Mouse (Mus musculus): ENCODE results near the gene Prox1. TPM values are rescaled to one million over a fixed set of nuclear protein-coding genes. Genes with fewer than 3 reads are reported as not detected.

Gene Prox1
- polyA plus RNA-seq, 1 experiment from 2014 or later = 9.7 TPM

- no peak overlapping the region for H3K9ac ChIP-seq (replicated peaks)
- H3K9me3 ChIP-seq = peaks cover 17% of the 10 kb centered on the region; the same call in 1 of the 2 replicates
- H3K27ac ChIP-seq = no peak overlapping the region
- no peaks in the 10 kb centered on the region for H3K27me3 ChIP-seq
- no peak for ATAC-seq
- no peak overlapping the region for H3K4me3 ChIP-seq (replicated peaks)
- WGBS = 59% methylated on average over 6 of the region's 6 CpGs
- 0 out of 2 replicates have a peak, but pooled peaks cover 3% of the 10 kb centered on the region for H3K36me3 ChIP-seq
- H3K4me1 ChIP-seq (replicated peaks) = no peaks in the 10 kb centered on the region
- H3K4me2 ChIP-seq (replicated peaks) = no peak overlapping the region
Measured at GRCm38 (mm10) chr1:190111741-190112140, 58.8 kb downstream of the Prox1 start.

- Histone ChIP-seq H3K9me3 (0 out of 2 replicates have a peak, but pooled peaks cover 8% of the 10 kb centered on the region), H3K4me2 (replicated peaks) (no peak overlapping the region), H3K9ac (replicated peaks) (no peak overlapping the region), H3K27ac (no peak overlapping the region), H3K36me3 (no peaks in the 10 kb centered on the region), H3K4me3 (replicated peaks) (no peak overlapping the region), H3K4me1 (replicated peaks) (no peaks in the 10 kb centered on the region), H3K27me3 (no peaks in the 10 kb centered on the region)
- ATAC-seq = no peak
- 100% methylated on average over 1 of the region's 1 CpGs for WGBS
Measured at GRCm38 (mm10) chr1:190107587-190107986, 62.9 kb downstream of the Prox1 start.

GRCm38 (mm10) chr1:190106674-190107420 lies 63.7 kb downstream of the Prox1 start:
- ATAC-seq = no peak
- H3K36me3 ChIP-seq = no peaks in the 10 kb centered on the region
- no peak overlapping the region for H3K27ac ChIP-seq
- H3K4me3 ChIP-seq (replicated peaks) = no peak overlapping the region
- no peak overlapping the region for H3K4me2 ChIP-seq (replicated peaks)
- H3K27me3 ChIP-seq = no peaks in the 10 kb centered on the region
- no peak overlapping the region for H3K9ac ChIP-seq (replicated peaks)
- H3K4me1 ChIP-seq (replicated peaks) = no peaks in the 10 kb centered on the region
- H3K9me3 ChIP-seq = 0 out of 2 replicates have a peak, but pooled peaks cover 8% of the 10 kb centered on the region
- WGBS = 87% methylated on average over 16 of the region's 16 CpGs

GRCm38 (mm10) chr1:190106060-190106459 lies 64.5 kb downstream of the Prox1 start:
- H3K36me3 ChIP-seq = no peaks in the 10 kb centered on the region
- no peak overlapping the region for H3K4me2 ChIP-seq (replicated peaks)
- H3K4me1 ChIP-seq (replicated peaks) = no peaks in the 10 kb centered on the region
- H3K9ac ChIP-seq (replicated peaks) = no peak overlapping the region
- no peak overlapping the region for H3K4me3 ChIP-seq (replicated peaks)
- 0 out of 2 replicates have a peak, but pooled peaks cover 8% of the 10 kb centered on the region for H3K9me3 ChIP-seq
- ATAC-seq = no peak
- H3K27ac ChIP-seq = no peak overlapping the region
- no peaks in the 10 kb centered on the region for H3K27me3 ChIP-seq
- WGBS = 53% methylated on average over 5 of the region's 5 CpGs

- Histone ChIP-seq H3K9me3 (no peaks in the 10 kb centered on the region), H3K27me3 (no peaks in the 10 kb centered on the region), H3K27ac (no peak overlapping the region), H3K36me3 (no peaks in the 10 kb centered on the region), H3K4me2 (replicated peaks) (no peak overlapping the region), H3K4me1 (replicated peaks) (no peaks in the 10 kb centered on the region), H3K4me3 (replicated peaks) (no peak overlapping the region), H3K9ac (replicated peaks) (no peak overlapping the region)
- ATAC-seq = no peak
- WGBS = 86% methylated on average over 9 of the region's 9 CpGs
Measured at GRCm38 (mm10) chr1:190093326-190093725, 77.2 kb downstream of the Prox1 start.

GRCm38 (mm10) chr1:190092076-190092475 lies 78.4 kb downstream of the Prox1 start:
- no peak overlapping the region for H3K27ac ChIP-seq
- no peak for ATAC-seq
- WGBS = 75% methylated on average over 7 of the region's 7 CpGs

GRCm38 (mm10) chr1:190088929-190089328 lies 81.6 kb downstream of the Prox1 start:
- Histone ChIP-seq H3K4me2 (replicated peaks) (no peak overlapping the region), H3K9me3 (no peaks in the 10 kb centered on the region), H3K36me3 (no peaks in the 10 kb centered on the region), H3K9ac (replicated peaks) (no peak overlapping the region), H3K27me3 (no peaks in the 10 kb centered on the region), H3K27ac (no peak overlapping the region), H3K4me1 (replicated peaks) (no peaks in the 10 kb centered on the region), H3K4me3 (replicated peaks) (no peak overlapping the region)
- 64% methylated on average over 2 of the region's 2 CpGs for WGBS
- ATAC-seq = no peak

More at GRCm38 (mm10) chr1:190092076-190092475, 78.4 kb downstream of the Prox1 start:
- H3K4me2 ChIP-seq (replicated peaks) = no peak overlapping the region
- no peaks in the 10 kb centered on the region for H3K36me3 ChIP-seq
- H3K4me3 ChIP-seq (replicated peaks) = no peak overlapping the region
- H3K4me1 ChIP-seq (replicated peaks) = no peaks in the 10 kb centered on the region
- no peaks in the 10 kb centered on the region for H3K27me3 ChIP-seq
- H3K9me3 ChIP-seq = no peaks in the 10 kb centered on the region
- H3K9ac ChIP-seq (replicated peaks) = no peak overlapping the region

- no peaks in the 10 kb centered on the region for H3K9me3 ChIP-seq
- H3K4me1 ChIP-seq (replicated peaks) = peaks cover 5% of the 10 kb centered on the region; the same call in 1 of the 2 replicates
- no peaks in the 10 kb centered on the region for H3K36me3 ChIP-seq
- ATAC-seq = no peak
- no peak overlapping the region for H3K4me3 ChIP-seq (replicated peaks)
- H3K9ac ChIP-seq (replicated peaks) = no peak overlapping the region
- no peak overlapping the region for H3K27ac ChIP-seq
- 94% methylated on average over 7 of the region's 7 CpGs for WGBS
- H3K4me2 ChIP-seq (replicated peaks) = no peak overlapping the region
- no peaks in the 10 kb centered on the region for H3K27me3 ChIP-seq
Measured at GRCm38 (mm10) chr1:190085703-190086102, 84.8 kb downstream of the Prox1 start.

GRCm38 (mm10) chr1:190079643-190080275 lies 90.8 kb downstream of the Prox1 start:
- no peaks in the 10 kb centered on the region for H3K27me3 ChIP-seq
- 91% methylated on average over 9 of the region's 10 CpGs for WGBS
- no peak overlapping the region for H3K9ac ChIP-seq (replicated peaks)
- no peak overlapping the region for H3K4me2 ChIP-seq (replicated peaks)
- H3K4me3 ChIP-seq (replicated peaks) = no peak overlapping the region
- no peak for ATAC-seq
- H3K27ac ChIP-seq = no peak overlapping the region
- no peaks in the 10 kb centered on the region for H3K9me3 ChIP-seq
- peaks cover 7% of the 10 kb centered on the region; the same call in 1 of the 2 replicates for H3K4me1 ChIP-seq (replicated peaks)
- H3K36me3 ChIP-seq = no peaks in the 10 kb centered on the region

- no peaks in the 10 kb centered on the region for H3K27me3 ChIP-seq
- no peak for ATAC-seq
- WGBS = 87% methylated on average over 11 of the region's 11 CpGs
- H3K27ac ChIP-seq = no peak overlapping the region
- H3K4me2 ChIP-seq (replicated peaks) = no peak overlapping the region
- H3K36me3 ChIP-seq = no peaks in the 10 kb centered on the region
- no peak overlapping the region for H3K9ac ChIP-seq (replicated peaks)
- H3K4me1 ChIP-seq (replicated peaks) = peaks cover 7% of the 10 kb centered on the region; the same call in 1 of the 2 replicates
- H3K4me3 ChIP-seq (replicated peaks) = no peak overlapping the region
- no peaks in the 10 kb centered on the region for H3K9me3 ChIP-seq
Measured at GRCm38 (mm10) chr1:190076601-190077000, 93.9 kb downstream of the Prox1 start.
